Mouse (Mus musculus): ENCODE results near the gene Grip1. TPM values are rescaled to one million over a fixed set of nuclear protein-coding genes. Genes with fewer than 3 reads are reported as not detected.

The Grip1 gene
- total and polyA plus RNA-seq, 2 experiments from 2014 or later = 0.38 to 0.67 TPM

- ATAC-seq (ENCODE audit: insufficient read depth, low read depth) (no peak), DNase-seq (ENCODE audit: low spot score) (no peak)
- TF ChIP-seq CTCF (IDR thresholded peaks at IDR 0.05; ENCODE audit: low read depth) (no peak), EP300 (IDR thresholded peaks at IDR 0.05; ENCODE audit: low read depth) (no peak)
- Histone ChIP-seq H3K36me3 (replicated peaks; ENCODE audit: control insufficient read depth, insufficient read depth, low read length) (no peaks in the 10 kb centered on the region), H3K4me1 (ENCODE audit: control insufficient read depth, insufficient read depth) (peaks cover 14% of the 10 kb centered on the region; the same call in 1 of the 2 replicates), H3K4me3 (ENCODE audit: low read depth, low read length) (peak overlapping the region; percentile 41), H3K4me2 (ENCODE audit: low read depth, low read length) (peak overlapping the region; percentile 64), H3K9ac (replicated peaks; ENCODE audit: low read depth, low read length) (no peak overlapping the region), H3K27me3 (ENCODE audit: control insufficient read depth, insufficient read depth, low read length) (peaks cover 16% of the 10 kb centered on the region; the same call in 1 of the 2 replicates), H3K27ac (ENCODE audit: low read depth) (no peak overlapping the region), H3K9me3 (replicated peaks; ENCODE audit: control insufficient read depth, low read length) (no peaks in the 10 kb centered on the region)
- WGBS = 5% methylated on average over 26 of the region's 26 CpGs
These were observed 238.8 kb downstream of the Grip1 start for GRCm38 (mm10) chr10:119692284-119692890.

DNA sequence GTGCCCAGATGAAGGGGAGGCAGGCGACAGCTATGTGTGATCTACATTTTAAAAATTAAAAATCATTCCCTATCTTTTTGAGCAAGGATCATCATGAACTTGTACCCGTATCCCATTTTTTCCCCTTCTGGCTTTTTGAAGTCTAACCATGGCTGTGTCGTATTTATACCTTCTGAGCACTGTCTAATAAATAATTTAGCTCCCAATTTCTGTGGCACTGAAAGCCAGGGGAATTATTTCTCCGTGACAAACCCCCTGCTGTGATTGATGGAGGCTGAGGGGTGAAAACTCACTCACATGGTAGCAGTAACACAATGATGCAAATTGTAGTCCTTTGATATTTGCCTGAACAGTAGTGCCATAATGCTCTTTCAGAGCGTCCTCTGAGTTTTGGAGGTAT, 239.8 kb downstream of the Grip1 start:
- Histone ChIP-seq H3K4me1 (ENCODE audit: control insufficient read depth, insufficient read depth) (peaks cover 14% of the 10 kb centered on the region; the same call in 1 of the 2 replicates), H3K9me3 (replicated peaks; ENCODE audit: control insufficient read depth, low read length) (no peaks in the 10 kb centered on the region), H3K27me3 (ENCODE audit: control insufficient read depth, insufficient read depth, low read length) (peaks cover 16% of the 10 kb centered on the region; the same call in 1 of the 2 replicates), H3K4me3 (ENCODE audit: low read depth, low read length) (no peak overlapping the region), H3K9ac (replicated peaks; ENCODE audit: low read depth, low read length) (no peak overlapping the region), H3K36me3 (replicated peaks; ENCODE audit: control insufficient read depth, insufficient read depth, low read length) (no peaks in the 10 kb centered on the region), H3K4me2 (ENCODE audit: low read depth, low read length) (no peak overlapping the region), H3K27ac (ENCODE audit: low read depth) (no peak overlapping the region)
- no peak for ATAC-seq (ENCODE audit: insufficient read depth, low read depth)
- WGBS = 75% methylated on average over 5 of the region's 5 CpGs
- DNase-seq (ENCODE audit: low spot score) = no peak
- no peak for TF ChIP-seq EP300 (IDR thresholded peaks at IDR 0.05; ENCODE audit: low read depth)
- TF ChIP-seq CTCF (IDR thresholded peaks at IDR 0.05; ENCODE audit: low read depth) = no peak

- Histone ChIP-seq H3K4me3 (ENCODE audit: low read depth, low read length) (no peak overlapping the region), H3K27me3 (ENCODE audit: control insufficient read depth, insufficient read depth, low read length) (peaks cover 5% of the 10 kb centered on the region; the same call in 1 of the 2 replicates), H3K9me3 (replicated peaks; ENCODE audit: control insufficient read depth, low read length) (no peaks in the 10 kb centered on the region), H3K9ac (replicated peaks; ENCODE audit: low read depth, low read length) (no peak overlapping the region), H3K36me3 (replicated peaks; ENCODE audit: control insufficient read depth, insufficient read depth, low read length) (no peaks in the 10 kb centered on the region), H3K4me2 (ENCODE audit: low read depth, low read length) (no peak overlapping the region), H3K4me1 (ENCODE audit: control insufficient read depth, insufficient read depth) (0 out of 2 replicates have a peak, but pooled peaks cover 6% of the 10 kb centered on the region), H3K27ac (ENCODE audit: low read depth) (no peak overlapping the region)
- WGBS = 32% methylated on average over 9 of the region's 9 CpGs
- ATAC-seq (ENCODE audit: insufficient read depth, low read depth) = no peak
- no peak for TF ChIP-seq EP300 (IDR thresholded peaks at IDR 0.05; ENCODE audit: low read depth)
- no peak for TF ChIP-seq CTCF (IDR thresholded peaks at IDR 0.05; ENCODE audit: low read depth)
- DNase-seq (ENCODE audit: low spot score) = no peak
These were observed 243.7 kb downstream of the Grip1 start for GRCm38 (mm10) chr10:119697257-119697798.

DNA sequence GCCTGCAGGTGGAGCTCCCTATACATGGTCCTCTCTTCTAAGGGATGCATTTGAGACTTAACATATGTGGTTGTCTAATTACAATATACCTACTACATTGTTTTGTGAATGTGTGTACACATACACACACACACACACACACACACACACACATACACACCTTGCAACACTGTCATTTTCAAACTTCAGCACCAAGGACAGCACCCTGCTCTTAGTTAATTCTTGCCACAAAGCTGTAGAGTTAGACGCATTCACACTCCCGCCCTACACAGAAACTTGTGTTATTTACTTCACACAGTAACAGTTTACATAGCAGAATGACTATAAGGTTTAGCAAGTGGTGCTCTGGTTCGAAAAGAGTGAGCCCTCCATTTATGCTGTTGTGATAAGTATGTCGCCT, 251.7 kb downstream of the Grip1 start:
- WGBS = 45% methylated on average over 4 of the region's 4 CpGs

DNA sequence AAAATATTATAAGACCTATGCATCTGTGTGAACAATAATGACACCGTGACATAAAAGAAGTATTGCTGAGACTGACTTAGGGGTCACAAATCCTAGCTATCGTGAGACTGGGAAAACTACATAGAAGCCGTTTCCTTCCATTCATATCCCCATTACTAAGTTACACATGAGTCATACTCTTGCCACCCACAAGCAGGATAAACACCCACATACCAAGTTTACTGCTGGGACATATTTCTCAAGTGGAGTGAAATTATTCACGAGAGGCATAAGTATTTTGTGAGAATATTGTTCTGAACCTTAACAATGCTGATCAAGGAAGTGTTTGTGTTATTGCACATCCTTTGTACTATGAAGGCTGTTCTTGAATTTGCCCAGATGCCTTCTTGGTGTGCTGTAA, 252.7 kb downstream of the Grip1 start:
- Histone ChIP-seq H3K4me3 (ENCODE audit: low read depth, low read length) (no peak overlapping the region), H3K36me3 (replicated peaks; ENCODE audit: control insufficient read depth, insufficient read depth, low read length) (no peaks in the 10 kb centered on the region), H3K27me3 (ENCODE audit: control insufficient read depth, insufficient read depth, low read length) (no peaks in the 10 kb centered on the region), H3K4me1 (ENCODE audit: control insufficient read depth, insufficient read depth) (no peaks in the 10 kb centered on the region), H3K9me3 (replicated peaks; ENCODE audit: control insufficient read depth, low read length) (no peaks in the 10 kb centered on the region), H3K9ac (replicated peaks; ENCODE audit: low read depth, low read length) (no peak overlapping the region), H3K4me2 (ENCODE audit: low read depth, low read length) (no peak overlapping the region), H3K27ac (ENCODE audit: low read depth) (no peak overlapping the region)
- DNase-seq (ENCODE audit: low spot score) = no peak
- no peak for ATAC-seq (ENCODE audit: insufficient read depth, low read depth)
- WGBS = 72% methylated on average over 4 of the region's 4 CpGs
- TF ChIP-seq CTCF (IDR thresholded peaks at IDR 0.05; ENCODE audit: low read depth) = no peak
- TF ChIP-seq EP300 (IDR thresholded peaks at IDR 0.05; ENCODE audit: low read depth) = no peak

More for the DNA sequence above, 251.7 kb downstream of the Grip1 start:
- Histone ChIP-seq H3K9me3 (replicated peaks; ENCODE audit: control insufficient read depth, low read length) (no peaks in the 10 kb centered on the region), H3K9ac (replicated peaks; ENCODE audit: low read depth, low read length) (no peak overlapping the region), H3K4me1 (ENCODE audit: control insufficient read depth, insufficient read depth) (no peaks in the 10 kb centered on the region), H3K27ac (ENCODE audit: low read depth) (no peak overlapping the region), H3K4me2 (ENCODE audit: low read depth, low read length) (no peak overlapping the region), H3K36me3 (replicated peaks; ENCODE audit: control insufficient read depth, insufficient read depth, low read length) (no peaks in the 10 kb centered on the region), H3K27me3 (ENCODE audit: control insufficient read depth, insufficient read depth, low read length) (no peaks in the 10 kb centered on the region), H3K4me3 (ENCODE audit: low read depth, low read length) (no peak overlapping the region)
- no peak for TF ChIP-seq EP300 (IDR thresholded peaks at IDR 0.05; ENCODE audit: low read depth)
- TF ChIP-seq CTCF (IDR thresholded peaks at IDR 0.05; ENCODE audit: low read depth) = no peak
- ATAC-seq (ENCODE audit: insufficient read depth, low read depth) (no peak), DNase-seq (ENCODE audit: low spot score) (peak; percentile 30)

All from heart, postnatal 0 days (tissue).